Mouse (Mus musculus): ENCODE results near the gene Crtc3.

GRCm38 (mm10) chr7:80583981-80584380, 104.7 kb downstream of the Crtc3 start:
- TF ChIP-seq CTCF (IDR thresholded peaks at IDR 0.05; ENCODE audit: low read depth, low read length), result peak; percentile 14; the same call in 1 of the 2 replicates
- no peak for TF ChIP-seq POLR2A (IDR thresholded peaks at IDR 0.05; ENCODE audit: borderline replicate concordance, low read depth, low read length)
